In genomic region chr4:129881661-129882060, GRCm38 (mm10) we compare ENCODE assay signal across 13 mouse cellular contexts. TPM values are rescaled to one million over a fixed set of nuclear protein-coding genes. Genes with fewer than 3 reads are reported as not detected.
DNase-seq lines count a peak whose midpoint lies in the region; ATAC-seq lines count a peak whose summit lies in the region.
"Had no signal": no experiment of that assay in that cellular context is flagged by ENCODE, and none has a peak within 500 bp of the region (broad histone marks: within the 10 kb centered on the region; RNA-seq: fewer than 3 reads in every experiment).

No protein-coding gene starts in this region.

- no peak overlapping the region for H3K9ac ChIP-seq in heart, embryonic 14.5 days (ENCODE audit: low read length)
- H3K9ac ChIP-seq in midbrain, embryonic 11.5 days (ENCODE audit: low read length), result no peak overlapping the region
- H3K9ac ChIP-seq in embryonic facial prominence, embryonic 15.5 days, result no peak overlapping the region
- no peak overlapping the region for H3K9ac ChIP-seq in stomach, embryonic 15.5 days
- H3K9ac ChIP-seq: neural tube, embryonic 12.5 days had no signal

- WGBS in heart, embryonic 14.5 days, result 6% methylated on average over 3 of the region's 3 CpGs
- WGBS in midbrain, embryonic 11.5 days, result 28% methylated on average over 3 of the region's 3 CpGs
- WGBS in midbrain, embryonic 10.5 days, result 38% methylated on average over 3 of the region's 3 CpGs
- 22% methylated on average over 3 of the region's 3 CpGs for WGBS in embryonic facial prominence, embryonic 15.5 days
- 13% methylated on average over 3 of the region's 3 CpGs for WGBS in stomach, embryonic 15.5 days

- no peak for ATAC-seq in heart, embryonic 14.5 days (ENCODE audit: insufficient number of reproducible peaks, insufficient read depth, low FRiP score, low read depth)
- no peak for ATAC-seq in midbrain, embryonic 11.5 days (ENCODE audit: low FRiP score)
- no peak for ATAC-seq in embryonic facial prominence, embryonic 15.5 days (ENCODE audit: insufficient number of reproducible peaks, low FRiP score, low TSS enrichment, low read depth)
- no peak for ATAC-seq in stomach, embryonic 15.5 days (ENCODE audit: insufficient read depth, low FRiP score, low read depth)
- ATAC-seq: hindbrain, postnatal 0 days had no signal

- H3K27ac ChIP-seq in heart, embryonic 14.5 days (replicated peaks in 1 of 2; ENCODE audit: control insufficient read depth in 1 of 2, insufficient read depth in 1 of 2, low read depth in 2 of 2, low read length in 2 of 2), result peak overlapping the region; percentile 51 to 70
- no peak overlapping the region for H3K27ac ChIP-seq in midbrain, embryonic 11.5 days (ENCODE audit: low read depth, low read length)
- no peak overlapping the region; the same call in 1 of the 2 replicates for H3K27ac ChIP-seq in midbrain, embryonic 10.5 days (replicated peaks)
- H3K27ac ChIP-seq in embryonic facial prominence, embryonic 15.5 days (replicated peaks), result peak overlapping the region; percentile 86
- H3K27ac ChIP-seq in stomach, embryonic 15.5 days, result peak overlapping the region; percentile 72
- H3K27ac ChIP-seq: hindbrain, postnatal 0 days; neural tube, embryonic 12.5 days had no signal

- no peak overlapping the region for H3K4me3 ChIP-seq in heart, embryonic 14.5 days (ENCODE audit: control insufficient read depth in 1 of 2, insufficient read depth in 1 of 2, low read depth in 1 of 2, low read length in 2 of 2)
- no peak overlapping the region for H3K4me3 ChIP-seq in midbrain, embryonic 11.5 days (ENCODE audit: low read depth, low read length)
- H3K4me3 ChIP-seq in midbrain, embryonic 10.5 days, result no peak overlapping the region
- H3K4me3 ChIP-seq in embryonic facial prominence, embryonic 15.5 days (replicated peaks), result no peak overlapping the region
- no peak overlapping the region for H3K4me3 ChIP-seq in stomach, embryonic 15.5 days (replicated peaks)
- H3K4me3 ChIP-seq: neural tube, embryonic 12.5 days had no signal

- H3K27me3 ChIP-seq in heart, embryonic 14.5 days (ENCODE audit: control insufficient read depth, insufficient read depth, low read length), result no peaks in the 10 kb centered on the region
- no peaks in the 10 kb centered on the region for H3K27me3 ChIP-seq in midbrain, embryonic 11.5 days (ENCODE audit: control insufficient read depth, insufficient read depth, low read length)
- no peaks in the 10 kb centered on the region for H3K27me3 ChIP-seq in midbrain, embryonic 10.5 days (ENCODE audit: low read depth, poor library complexity, severe bottlenecking)
- no peaks in the 10 kb centered on the region for H3K27me3 ChIP-seq in embryonic facial prominence, embryonic 15.5 days
- H3K27me3 ChIP-seq in stomach, embryonic 15.5 days (replicated peaks), result no peaks in the 10 kb centered on the region
- H3K27me3 ChIP-seq: neural tube, embryonic 12.5 days had no signal

- peaks cover 25 to 37% of the 10 kb centered on the region in 2 experiments for H3K4me1 ChIP-seq in heart, embryonic 14.5 days (ENCODE audit: control insufficient read depth in 2 of 2, insufficient read depth in 2 of 2, low read length in 2 of 2)
- peaks cover 23% of the 10 kb centered on the region for H3K4me1 ChIP-seq in midbrain, embryonic 11.5 days (ENCODE audit: control insufficient read depth, insufficient read depth, low read length)
- H3K4me1 ChIP-seq in midbrain, embryonic 10.5 days, result peaks cover 54% of the 10 kb centered on the region
- peaks cover 40% of the 10 kb centered on the region for H3K4me1 ChIP-seq in embryonic facial prominence, embryonic 15.5 days
- H3K4me1 ChIP-seq in stomach, embryonic 15.5 days, result peaks cover 23% of the 10 kb centered on the region

- H3K4me2 ChIP-seq in heart, embryonic 14.5 days (ENCODE audit: low read length), result no peak overlapping the region
- H3K4me2 ChIP-seq in midbrain, embryonic 11.5 days, result no peak overlapping the region
- H3K4me2 ChIP-seq in embryonic facial prominence, embryonic 15.5 days (replicated peaks), result no peak overlapping the region
- peak overlapping the region; percentile 31; the same call in 1 of the 2 replicates for H3K4me2 ChIP-seq in stomach, embryonic 15.5 days
- H3K4me2 ChIP-seq: neural tube, embryonic 12.5 days had no signal

- no peak for DNase-seq in heart, postnatal 4 days
- peak; percentile 8 for DNase-seq in midbrain, embryonic 11.5 days (ENCODE audit: low spot score, missing footprints)
- DNase-seq in midbrain, embryonic 10.5 days (ENCODE audit: low spot score), result no peak
- DNase-seq in adrenal gland, postnatal 14 days, result no peak
- no peak for DNase-seq in ovary, postnatal 14 days (ENCODE audit: low spot score)
- DNase-seq: kidney, postnatal 36 days had no signal

- no peaks in the 10 kb centered on the region for H3K9me3 ChIP-seq in heart, embryonic 14.5 days (ENCODE audit: control insufficient read depth, low read length)
- H3K9me3 ChIP-seq in midbrain, embryonic 11.5 days (ENCODE audit: control insufficient read depth, low read length), result no peaks in the 10 kb centered on the region
- H3K9me3 ChIP-seq in midbrain, embryonic 10.5 days (replicated peaks), result no peaks in the 10 kb centered on the region
- no peaks in the 10 kb centered on the region for H3K9me3 ChIP-seq in embryonic facial prominence, embryonic 15.5 days (replicated peaks)
- no peaks in the 10 kb centered on the region for H3K9me3 ChIP-seq in stomach, embryonic 15.5 days
- H3K9me3 ChIP-seq: neural tube, embryonic 12.5 days had no signal

- no peaks in the 10 kb centered on the region for H3K36me3 ChIP-seq in heart, embryonic 14.5 days (ENCODE audit: control insufficient read depth, insufficient read depth, low read length)
- H3K36me3 ChIP-seq in midbrain, embryonic 11.5 days (ENCODE audit: control insufficient read depth, insufficient read depth, low read length), result no peaks in the 10 kb centered on the region
- H3K36me3 ChIP-seq in midbrain, embryonic 10.5 days, result no peaks in the 10 kb centered on the region
- no peaks in the 10 kb centered on the region for H3K36me3 ChIP-seq in embryonic facial prominence, embryonic 15.5 days
- no peaks in the 10 kb centered on the region for H3K36me3 ChIP-seq in stomach, embryonic 15.5 days
- H3K36me3 ChIP-seq: neural tube, embryonic 12.5 days had no signal

RNA-seq across cellular contexts. Expression of gene Spocd1, which starts 47.4 kb away (rescaled TPM):
- polyA plus RNA-seq in heart, embryonic 14.5 days (2014; fragmentation: Nextera tagmentation; extraction: Ambion mirVana), result 0.24 and 0.47 TPM in 2 replicates
- under 1 TPM in 1 of 2 experiments, not detected in 1; 0.11 TPM for total RNA-seq in heart, postnatal 4 days (2021)
- polyA plus RNA-seq in midbrain, embryonic 11.5 days (2014; fragmentation: Nextera tagmentation; extraction: Ambion mirVana), result not detected in 2 replicates
- not detected in 2 replicates for polyA plus RNA-seq in midbrain, embryonic 10.5 days (2016; fragmentation: Nextera tagmentation; extraction: Ambion mirVana)
- polyA plus RNA-seq in embryonic facial prominence, embryonic 15.5 days (2015; fragmentation: Nextera tagmentation; extraction: Ambion mirVana), result 0.23 and 0.28 TPM in 2 replicates
- polyA plus RNA-seq in stomach, embryonic 15.5 days (2015; fragmentation: Nextera tagmentation; extraction: Ambion mirVana), result 0.04 TPM in 1 of 2 replicates, not detected in the other
- total RNA-seq in adrenal gland, postnatal 14 days (2021), result 0.19 and 0.30 TPM in 2 replicates
- total RNA-seq: gastrocnemius, adult 18-20 months; megakaryocyte-erythroid progenitor cell, adult 5-6 weeks had no signal
- polyA plus RNA-seq: neural tube, embryonic 12.5 days had no signal

Comparison
In these comparisons a context has a peak if more than half of its experiments do, and no peak if none do; other contexts are left out.
1. H3K27ac ChIP-seq: peak in heart, embryonic 14.5 days (2 of 2), embryonic facial prominence, embryonic 15.5 days (single experiment) and stomach, embryonic 15.5 days (single experiment); none in midbrain, embryonic 11.5 days (single experiment) and midbrain, embryonic 10.5 days (single experiment).